Mouse (Mus musculus): ENCODE data around the gene Ccdc136.
A peak's percentile ranks its signal among the peaks of the same experiment; 100 is the strongest.

The Ccdc136 gene

DNA sequence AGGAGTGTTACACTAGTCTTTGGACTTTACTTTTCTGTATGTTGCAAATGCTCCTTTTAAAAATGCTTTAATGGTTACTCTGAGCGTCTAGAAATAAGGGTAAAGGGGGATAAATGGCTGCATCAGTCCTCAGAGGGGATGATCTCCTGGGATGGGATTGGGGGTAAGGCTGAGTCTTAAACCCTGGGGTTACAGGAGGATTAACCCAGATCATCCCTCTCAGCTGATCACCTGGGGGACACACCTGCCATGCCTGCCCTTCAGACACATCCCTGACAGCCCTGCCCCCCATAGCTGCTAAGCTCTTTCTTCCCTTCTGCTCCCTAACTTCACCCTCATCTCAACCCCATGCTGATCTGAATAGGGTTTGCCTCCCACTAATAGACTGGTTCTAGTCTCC, 1.8 kb upstream of the Ccdc136 start:
- no peak for DNase-seq (ENCODE audit: low spot score)

DNA sequence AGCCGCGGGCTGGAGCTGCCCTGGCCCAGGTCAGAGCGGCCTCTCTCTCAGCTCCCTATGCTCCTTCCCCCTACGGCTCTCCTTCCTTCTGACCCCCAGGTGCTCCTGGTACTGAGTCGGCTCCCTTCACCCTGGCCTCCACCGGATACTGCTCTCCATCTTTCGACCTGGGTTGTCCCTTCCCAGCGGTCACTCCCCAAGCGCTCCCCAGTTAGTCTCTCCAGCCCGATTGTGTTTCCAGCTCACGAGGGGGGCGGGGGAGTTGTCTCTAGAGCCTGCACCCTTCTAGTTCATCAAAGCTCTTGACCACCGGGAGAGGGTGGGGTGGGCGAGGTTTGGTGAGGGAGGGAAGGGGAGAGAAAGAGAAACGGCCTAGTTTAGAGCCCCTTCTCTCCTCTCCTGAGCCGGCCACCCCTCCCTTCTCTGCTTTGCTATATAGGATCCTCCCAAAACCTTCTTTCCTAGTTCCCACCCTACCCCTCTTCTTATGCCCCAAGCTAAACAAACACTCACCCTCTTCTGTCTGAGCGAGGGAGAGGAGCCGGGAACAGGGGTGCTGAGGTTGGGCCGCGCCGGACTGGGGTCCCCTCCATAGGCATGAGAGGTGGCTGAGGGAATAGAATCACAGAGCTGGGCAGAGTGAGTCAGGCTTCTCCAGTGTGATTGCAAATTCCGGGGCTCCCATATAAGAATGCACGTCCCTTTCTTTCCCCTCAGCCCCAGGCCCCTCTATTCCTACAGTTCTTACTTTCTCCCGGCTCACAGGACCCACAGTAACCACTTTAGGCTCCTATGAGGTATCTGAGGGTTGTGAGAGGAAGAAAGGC, 818 bp downstream of the Ccdc136 start:
- DNase-seq (ENCODE audit: low spot score): peak; percentile 51

GRCm38 (mm10) chr6:29397575-29397974, 1.5 kb downstream of the Ccdc136 start:
- DNase-seq (ENCODE audit: low spot score): peak; percentile 51

GRCm38 (mm10) chr6:29399851-29400250, 3.7 kb downstream of the Ccdc136 start:
- no peak for DNase-seq (ENCODE audit: low spot score)

DNA sequence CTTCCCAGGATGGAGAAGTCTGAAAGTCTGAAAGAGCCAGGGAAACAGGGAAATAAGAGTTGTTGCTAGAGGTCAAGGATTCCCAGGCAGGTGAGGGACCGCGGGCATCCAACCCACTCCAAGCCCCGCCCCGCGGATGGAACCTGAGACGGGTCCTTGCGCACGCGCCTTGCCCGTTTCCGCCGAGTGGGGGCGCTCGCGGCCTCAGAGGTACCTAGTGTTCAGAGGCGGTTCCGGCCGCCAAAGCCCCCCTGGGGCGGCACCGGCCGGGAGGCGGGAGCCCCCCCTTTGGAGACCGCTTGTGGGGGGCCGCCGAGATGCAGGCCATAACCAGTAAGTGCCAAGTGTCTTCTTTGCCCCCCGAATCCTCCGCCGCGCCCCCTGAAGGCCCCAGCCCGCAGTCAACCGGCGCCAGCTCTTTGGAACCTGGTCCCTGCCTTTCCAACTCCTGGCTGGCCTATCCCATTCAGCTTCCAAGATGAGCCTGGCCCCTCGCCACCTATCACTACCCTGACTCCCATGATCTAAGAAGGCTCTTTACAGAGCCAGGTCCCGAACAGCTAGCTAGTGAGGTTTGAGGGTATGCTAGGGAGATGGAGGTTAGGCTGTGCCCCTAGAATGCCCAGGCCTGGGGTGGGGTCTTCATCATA, 6.7 kb downstream of the Ccdc136 start:
- DNase-seq (ENCODE audit: low spot score): peak; percentile 80

GRCm38 (mm10) chr6:29406412-29406811, 10.3 kb downstream of the Ccdc136 start:
- DNase-seq (ENCODE audit: low spot score): no peak

DNA sequence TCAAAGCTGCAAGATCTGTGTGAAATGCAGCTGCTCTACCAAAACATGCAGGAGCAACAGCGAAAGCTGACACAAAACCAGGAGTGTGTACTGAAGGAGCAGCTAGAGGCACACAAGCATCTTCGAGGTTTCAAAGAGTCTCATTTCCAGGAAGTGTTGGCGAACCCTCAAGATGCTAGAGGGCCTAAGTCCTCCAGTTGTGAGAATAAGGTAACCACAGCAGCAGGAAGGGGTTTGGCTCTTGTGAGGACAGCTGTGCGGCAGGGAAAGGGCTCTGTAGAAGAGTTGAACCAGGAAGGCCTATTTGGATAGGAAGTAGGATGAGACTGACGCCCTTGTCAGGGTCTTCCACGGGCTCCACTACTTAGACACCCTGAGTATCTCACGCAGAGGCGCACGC, 19.3 kb downstream of the Ccdc136 start:
- no peak for DNase-seq (ENCODE audit: low spot score)

GRCm38 (mm10) chr6:29420596-29420995, 24.5 kb downstream of the Ccdc136 start:
- DNase-seq (ENCODE audit: low spot score): no peak

- no peak for DNase-seq (ENCODE audit: low spot score)
Measured at GRCm38 (mm10) chr6:29425118-29425517, 29.0 kb downstream of the Ccdc136 start.

GRCm38 (mm10) chr6:29426331-29426730, 30.2 kb downstream of the Ccdc136 start:
- no peak for DNase-seq (ENCODE audit: low spot score)

DNA sequence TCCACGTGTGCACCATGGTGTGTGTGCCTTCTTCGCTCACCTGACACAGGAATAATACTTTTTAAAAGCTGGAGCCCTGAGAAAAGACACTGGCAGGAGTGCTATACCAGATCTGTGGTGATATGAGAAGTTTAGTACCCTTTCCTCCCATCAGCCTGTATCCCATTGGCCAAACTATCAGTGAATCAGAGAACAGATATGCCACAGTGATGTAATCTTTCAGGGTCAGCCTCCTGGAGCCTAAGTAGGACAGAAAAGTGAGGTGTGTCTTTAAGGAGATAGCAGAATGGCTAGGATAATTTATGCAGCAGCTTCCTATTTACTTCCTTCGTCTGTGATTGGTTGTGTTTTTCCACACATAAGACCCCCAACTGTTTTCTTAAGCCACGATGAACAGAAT, 32.1 kb downstream of the Ccdc136 start:
- DNase-seq (ENCODE audit: low spot score): no peak

GRCm38 (mm10) chr6:29430681-29431420, 34.7 kb downstream of the Ccdc136 start:
- no peak for DNase-seq (ENCODE audit: low spot score)

DNA sequence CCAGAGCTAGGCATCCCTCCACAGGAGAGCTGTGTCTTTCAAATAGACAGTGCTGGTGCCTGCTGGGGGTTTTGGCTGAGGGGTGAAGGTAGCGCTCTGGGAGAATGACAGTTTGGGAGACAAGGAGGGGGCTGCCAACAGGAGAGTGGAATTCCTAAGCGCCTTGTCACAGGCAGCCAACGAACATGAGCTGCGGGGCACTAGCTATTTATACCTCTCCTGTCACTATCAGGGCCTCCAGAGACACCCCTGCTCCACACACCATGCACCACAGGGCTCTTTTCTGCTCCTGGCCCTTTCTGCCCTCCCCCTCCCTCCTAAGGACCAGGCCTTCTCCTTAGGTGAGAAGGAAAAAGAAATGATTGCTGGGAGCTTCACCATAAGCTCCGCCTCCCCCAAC, 35.4 kb downstream of the Ccdc136 start:
- DNase-seq (ENCODE audit: low spot score): no peak

- no peak for DNase-seq (ENCODE audit: low spot score)
Measured at GRCm38 (mm10) chr6:29432156-29432555, 36.0 kb downstream of the Ccdc136 start.

GRCm38 (mm10) chr6:29432676-29433037, 36.5 kb downstream of the Ccdc136 start:
- DNase-seq (ENCODE audit: low spot score): no peak

DNA sequence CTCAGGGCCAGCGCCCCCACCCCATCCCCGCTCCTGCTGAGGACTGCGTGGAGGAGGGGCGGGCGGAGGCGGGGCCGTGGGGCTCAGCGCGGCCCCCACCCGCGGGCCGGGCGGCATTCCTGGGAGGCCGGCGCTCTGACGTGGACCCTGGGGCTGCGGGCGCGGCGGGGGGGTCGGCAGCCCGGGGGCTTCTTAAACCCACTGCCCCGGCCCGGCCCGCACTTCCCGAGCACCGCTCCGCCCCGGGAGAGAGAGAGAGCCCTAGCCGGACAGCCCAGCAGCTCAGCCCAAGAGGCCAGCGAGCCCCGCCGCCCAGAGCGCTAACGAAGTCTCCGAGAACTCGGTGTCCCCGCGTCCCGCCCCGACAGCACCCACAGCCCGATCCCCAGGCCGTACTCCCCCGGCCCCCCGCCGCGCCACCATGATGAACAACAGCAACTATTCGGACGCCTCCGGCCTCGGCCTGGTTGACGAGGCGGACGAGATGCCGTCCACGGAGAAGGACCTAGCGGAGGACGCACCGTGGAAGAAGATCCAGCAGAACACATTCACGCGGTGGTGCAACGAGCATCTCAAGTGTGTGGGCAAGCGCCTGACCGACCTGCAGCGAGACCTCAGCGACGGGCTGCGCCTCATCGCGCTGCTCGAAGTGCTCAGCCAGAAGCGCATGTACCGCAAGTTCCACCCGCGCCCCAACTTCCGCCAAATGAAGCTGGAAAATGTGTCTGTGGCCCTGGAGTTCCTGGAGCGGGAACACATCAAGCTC, 37.1 kb downstream of the Ccdc136 start, which contains the start of gene Flnc:
Gene Flnc (plus strand): TSS at position 219 of the 766 bp plus-strand sequence.
- peak; percentile 72 for DNase-seq (ENCODE audit: low spot score)

GRCm38 (mm10) chr6:29433804-29434795, 38.0 kb downstream of the Ccdc136 start:
- DNase-seq (ENCODE audit: low spot score): no peak

- peak; percentile 80 for DNase-seq (ENCODE audit: low spot score)
Measured at GRCm38 (mm10) chr6:29434911-29435691, 39.0 kb downstream of the Ccdc136 start.

DNA sequence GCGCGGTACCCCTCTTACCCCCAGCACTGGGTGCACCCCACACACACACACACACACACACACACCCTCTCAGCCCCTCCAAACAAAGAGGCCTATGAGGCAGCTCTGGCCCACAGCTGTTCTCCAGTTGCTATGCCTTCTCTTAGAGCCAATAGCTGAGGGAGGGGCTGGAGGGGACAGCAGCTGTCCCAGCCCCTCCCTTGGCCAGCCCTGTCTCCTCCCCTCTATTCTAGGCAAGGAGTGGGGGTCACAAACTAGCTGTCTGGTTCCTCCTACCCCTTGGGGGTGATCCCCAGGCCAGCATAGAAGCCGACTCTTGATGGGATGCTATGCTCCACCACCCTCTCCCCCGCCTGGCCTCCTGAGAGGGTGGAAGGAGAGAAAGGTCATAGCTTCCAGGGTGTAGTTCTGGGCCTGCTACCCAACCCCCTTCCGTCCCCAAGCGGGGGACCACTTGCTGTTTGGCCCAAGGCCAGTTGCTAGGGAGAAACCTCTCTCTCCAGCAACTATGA, 39.9 kb downstream of the Ccdc136 start:
- DNase-seq (ENCODE audit: low spot score): peak; percentile 68

DNA sequence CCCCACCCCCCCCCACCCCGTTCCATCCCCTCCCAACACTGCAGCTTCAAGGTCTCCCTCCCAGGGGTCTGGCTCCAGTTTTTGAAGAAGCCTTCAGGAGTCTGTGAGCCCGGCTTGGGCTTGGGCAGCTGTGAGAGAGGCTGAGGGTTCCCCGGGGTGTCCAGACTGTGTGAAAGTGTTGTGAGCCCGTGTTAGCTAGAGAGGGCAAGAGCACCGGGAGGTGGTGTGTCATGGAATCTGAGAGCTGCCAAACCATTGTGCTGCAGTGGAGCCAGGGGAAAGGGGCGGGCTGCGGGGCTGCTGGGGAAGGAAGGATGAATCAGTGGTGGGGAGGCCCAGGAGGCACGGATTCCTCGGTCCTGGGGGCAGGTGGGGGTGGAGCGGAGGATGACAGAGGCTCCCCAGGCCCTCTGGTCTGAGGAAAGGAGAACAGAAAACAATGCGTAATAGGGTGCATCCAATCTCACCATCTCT, 40.4 kb downstream of the Ccdc136 start:
- no peak for DNase-seq (ENCODE audit: low spot score)

All from testis, postnatal 10 days (tissue).